Comparison of ENCODE assay signal across 13 mouse cellular contexts in genomic region chr3:37962043-37962810, GRCm38 (mm10).
A peak's percentile ranks its signal among the peaks of the same experiment; 100 is the strongest.
DNase-seq lines count a peak whose midpoint lies in the region; ATAC-seq and TF ChIP-seq lines count a peak whose summit lies in the region.
"Had no signal": no experiment of that assay in that cellular context is flagged by ENCODE, and none has a peak within 500 bp of the region (broad histone marks: within the 10 kb centered on the region; RNA-seq: fewer than 3 reads in every experiment).

No protein-coding gene starts in this region.

- no peak overlapping the region for H3K9ac ChIP-seq in liver, embryonic 16.5 days (ENCODE audit: low read depth, low read length)
- H3K9ac ChIP-seq in liver, embryonic 12.5 days = no peak overlapping the region
- H3K9ac ChIP-seq in intestine, embryonic 14.5 days (ENCODE audit: low read length) = no peak overlapping the region
- no peak overlapping the region for H3K9ac ChIP-seq in midbrain, postnatal 0 days (replicated peaks; ENCODE audit: low read length, poor library complexity, severe bottlenecking)
- H3K9ac ChIP-seq: embryonic facial prominence, embryonic 15.5 days; heart, embryonic 15.5 days; liver, embryonic 15.5 days had no signal

- no peak overlapping the region for H3K4me2 ChIP-seq in liver, embryonic 16.5 days (ENCODE audit: low read depth, low read length)
- H3K4me2 ChIP-seq in liver, embryonic 12.5 days = no peak overlapping the region
- 0 out of 2 replicates have a peak overlapping the region, but pooled peaks have one; percentile 2 for H3K4me2 ChIP-seq in intestine, embryonic 14.5 days (ENCODE audit: low read length)
- no peak overlapping the region for H3K4me2 ChIP-seq in midbrain, postnatal 0 days (ENCODE audit: low read depth, low read length, poor library complexity, severe bottlenecking)
- H3K4me2 ChIP-seq: embryonic facial prominence, embryonic 15.5 days; heart, embryonic 15.5 days; liver, embryonic 15.5 days had no signal

- H3K4me1 ChIP-seq in liver, embryonic 16.5 days (ENCODE audit: control insufficient read depth, low read depth, low read length) = no peaks in the 10 kb centered on the region
- H3K4me1 ChIP-seq in liver, embryonic 12.5 days = no peaks in the 10 kb centered on the region
- no peaks in the 10 kb centered on the region for H3K4me1 ChIP-seq in intestine, embryonic 14.5 days (replicated peaks; ENCODE audit: control insufficient read depth, insufficient read depth, low read length)
- no peaks in the 10 kb centered on the region for H3K4me1 ChIP-seq in midbrain, postnatal 0 days (ENCODE audit: insufficient read depth, low read length)
- H3K4me1 ChIP-seq: heart, embryonic 15.5 days; liver, embryonic 15.5 days had no signal

- intact Hi-C loops in left cerebral cortex, postnatal 36 days (cut with DNase I) = no loop called here

- H3K4me3 ChIP-seq in liver, embryonic 16.5 days (ENCODE audit: low read depth, low read length) = no peak overlapping the region
- H3K4me3 ChIP-seq in liver, embryonic 12.5 days = no peak overlapping the region
- H3K4me3 ChIP-seq in intestine, embryonic 14.5 days (ENCODE audit: low read depth, low read length) = no peak overlapping the region
- H3K4me3 ChIP-seq in midbrain, postnatal 0 days (ENCODE audit: low read depth, low read length) = no peak overlapping the region
- H3K4me3 ChIP-seq: embryonic facial prominence, embryonic 15.5 days; heart, embryonic 15.5 days; liver, embryonic 15.5 days had no signal

- no peak for TF ChIP-seq CTCF in midbrain, postnatal 0 days (IDR thresholded peaks at IDR 0.05)

- peak; percentile 30; the same call in 1 of the 2 replicates for ATAC-seq in liver, embryonic 16.5 days (ENCODE audit: low read depth)
- ATAC-seq in liver, embryonic 12.5 days = no peak
- ATAC-seq in intestine, embryonic 14.5 days (replicated peaks; ENCODE audit: low FRiP score, low TSS enrichment, low read depth) = peak; percentile 60; the same call in 1 of the 2 replicates
- ATAC-seq in midbrain, postnatal 0 days (ENCODE audit: low FRiP score) = peak; percentile 62; the same call in 1 of the 2 replicates

- no peaks in the 10 kb centered on the region for H3K36me3 ChIP-seq in liver, embryonic 16.5 days (ENCODE audit: control insufficient read depth, insufficient read depth)
- no peaks in the 10 kb centered on the region for H3K36me3 ChIP-seq in liver, embryonic 12.5 days
- no peaks in the 10 kb centered on the region for H3K36me3 ChIP-seq in intestine, embryonic 14.5 days (ENCODE audit: control insufficient read depth, insufficient read depth, low read length)
- no peaks in the 10 kb centered on the region for H3K36me3 ChIP-seq in midbrain, postnatal 0 days (ENCODE audit: insufficient read depth, low read length)
- H3K36me3 ChIP-seq: embryonic facial prominence, embryonic 15.5 days; heart, embryonic 15.5 days; liver, embryonic 15.5 days had no signal

- no peaks in the 10 kb centered on the region for H3K9me3 ChIP-seq in liver, embryonic 16.5 days (replicated peaks; ENCODE audit: control insufficient read depth, low read length)
- H3K9me3 ChIP-seq in liver, embryonic 12.5 days (replicated peaks) = no peaks in the 10 kb centered on the region
- no peaks in the 10 kb centered on the region for H3K9me3 ChIP-seq in intestine, embryonic 14.5 days (ENCODE audit: control insufficient read depth, low read length)
- H3K9me3 ChIP-seq in midbrain, postnatal 0 days (ENCODE audit: low read length) = no peaks in the 10 kb centered on the region
- H3K9me3 ChIP-seq: embryonic facial prominence, embryonic 15.5 days; heart, embryonic 15.5 days; liver, embryonic 15.5 days had no signal

- WGBS in liver, embryonic 16.5 days (ENCODE audit: insufficient replicate concordance) = 60% methylated on average over 12 of the region's 12 CpGs
- WGBS in liver, embryonic 12.5 days (ENCODE audit: insufficient replicate concordance) = 69% methylated on average over 12 of the region's 12 CpGs
- 70% methylated on average over 12 of the region's 12 CpGs for WGBS in intestine, embryonic 14.5 days
- WGBS in midbrain, postnatal 0 days = 55% methylated on average over 12 of the region's 12 CpGs

- DNase-seq in intestine, embryonic 14.5 days (ENCODE audit: low spot score) = no peak
- peak; percentile 85 for DNase-seq in kidney, postnatal 14 days
- DNase-seq in midbrain, postnatal 0 days (ENCODE audit: low spot score) = no peak
- no peak for DNase-seq in left cerebral cortex, postnatal 36 days (ENCODE audit: low spot score in 2 of 2)
- DNase-seq in layer of hippocampus, postnatal 25 days (ENCODE audit: extremely low spot score in 1 of 2, low spot score in 1 of 2) = no peak
- DNase-seq in embryo, embryonic 10 days (ENCODE audit: low spot score) = no peak
- DNase-seq: adrenal gland, adult 8-10 months; cerebellum, adult 11 months had no signal

- H3K27me3 ChIP-seq in liver, embryonic 16.5 days (ENCODE audit: control insufficient read depth, insufficient read depth, low read depth, low read length) = no peaks in the 10 kb centered on the region
- H3K27me3 ChIP-seq in liver, embryonic 12.5 days (replicated peaks) = no peaks in the 10 kb centered on the region
- no peaks in the 10 kb centered on the region for H3K27me3 ChIP-seq in intestine, embryonic 14.5 days (replicated peaks; ENCODE audit: control insufficient read depth, insufficient read depth, low read length)
- H3K27me3 ChIP-seq in midbrain, postnatal 0 days (ENCODE audit: insufficient read depth, low read length) = no peaks in the 10 kb centered on the region
- H3K27me3 ChIP-seq: embryonic facial prominence, embryonic 15.5 days; heart, embryonic 15.5 days; liver, embryonic 15.5 days had no signal

- H3K27ac ChIP-seq in liver, embryonic 16.5 days (ENCODE audit: low read length) = no peak overlapping the region
- no peak overlapping the region for H3K27ac ChIP-seq in liver, embryonic 12.5 days
- no peak overlapping the region for H3K27ac ChIP-seq in intestine, embryonic 14.5 days (ENCODE audit: low read depth)
- H3K27ac ChIP-seq in midbrain, postnatal 0 days (ENCODE audit: low read depth, low read length) = no peak overlapping the region
- H3K27ac ChIP-seq: embryonic facial prominence, embryonic 15.5 days; heart, embryonic 15.5 days; liver, embryonic 15.5 days had no signal
